Mouse (Mus musculus) CH12F3 (cell line): ENCODE data around the gene Cmbl.

ENCODE experiments used
- in situ Hi-C: fragments of 300-500 bp; cut with MboI; formaldehyde crosslinking; loops from 2 replicates; pipeline ENCODE4 v1.14.3; 2020; ENCODE audit warnings: low sequenced_read_pairs

Gene Cmbl

DNA sequence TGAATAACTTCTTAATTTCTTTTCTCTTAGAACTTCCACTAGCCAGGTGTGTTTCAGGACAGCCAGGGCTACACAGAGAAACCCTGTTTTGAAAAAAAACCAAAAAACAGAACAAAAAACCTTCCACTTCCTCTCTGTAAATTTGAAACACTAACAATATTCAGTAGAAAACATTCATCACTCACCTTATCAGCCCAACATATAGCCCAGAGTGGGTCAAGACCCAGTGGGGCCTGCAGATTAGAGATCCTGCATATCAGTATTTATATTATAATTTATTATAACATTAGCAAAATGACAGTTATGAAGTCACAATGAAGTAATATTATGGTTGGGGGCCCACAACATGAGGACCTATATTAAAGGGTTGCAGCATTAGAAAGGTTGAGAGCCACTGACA lies 8.5 kb downstream of the Cmbl start:
- in situ Hi-C loops = no loop called here

DNA sequence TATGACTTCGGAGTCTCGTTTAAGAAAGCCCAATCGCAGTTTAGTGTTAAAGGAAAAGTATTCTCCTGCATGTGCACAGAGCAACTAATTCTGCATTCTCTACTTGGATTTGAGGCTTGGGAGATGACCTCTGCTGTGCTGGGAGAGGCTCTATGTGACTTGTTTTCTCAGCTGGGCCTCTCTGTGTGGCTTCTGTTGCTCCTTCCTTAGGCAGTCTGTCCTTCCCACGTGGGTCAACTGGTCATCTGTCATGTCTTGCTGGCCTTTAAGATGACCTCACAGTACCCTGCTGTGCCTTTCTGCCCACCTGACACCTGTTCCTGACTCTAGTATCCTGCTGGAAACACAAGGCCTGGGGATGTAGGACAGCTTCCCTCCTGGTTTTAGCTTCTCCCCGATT lies 10.9 kb downstream of the Cmbl start:
- in situ Hi-C loops = no loop called here

DNA sequence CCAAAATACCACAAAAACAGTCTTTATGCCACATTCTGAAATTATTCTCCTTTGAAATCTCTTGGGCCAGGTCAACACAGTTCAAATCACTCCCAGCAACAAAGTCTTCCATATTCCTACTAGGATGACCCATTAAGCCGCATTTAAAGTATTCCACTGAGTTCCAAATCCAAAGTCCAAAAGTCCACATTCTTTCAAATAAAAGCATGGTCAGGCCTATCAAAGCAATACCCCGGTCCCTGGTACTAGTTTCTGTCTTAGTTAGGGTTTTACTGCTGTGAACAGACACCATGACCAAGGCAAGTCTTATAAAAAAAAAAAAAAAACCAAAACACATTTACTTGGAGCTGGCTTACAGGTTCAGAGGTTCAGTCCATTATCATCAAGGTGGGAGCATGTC lies 15.9 kb downstream of the Cmbl start:
- in situ Hi-C loops = loop anchor here (10.0 kb wide), 2 partner anchors 66 to 256 kb away; no protein-coding TSS in a partner anchor

DNA sequence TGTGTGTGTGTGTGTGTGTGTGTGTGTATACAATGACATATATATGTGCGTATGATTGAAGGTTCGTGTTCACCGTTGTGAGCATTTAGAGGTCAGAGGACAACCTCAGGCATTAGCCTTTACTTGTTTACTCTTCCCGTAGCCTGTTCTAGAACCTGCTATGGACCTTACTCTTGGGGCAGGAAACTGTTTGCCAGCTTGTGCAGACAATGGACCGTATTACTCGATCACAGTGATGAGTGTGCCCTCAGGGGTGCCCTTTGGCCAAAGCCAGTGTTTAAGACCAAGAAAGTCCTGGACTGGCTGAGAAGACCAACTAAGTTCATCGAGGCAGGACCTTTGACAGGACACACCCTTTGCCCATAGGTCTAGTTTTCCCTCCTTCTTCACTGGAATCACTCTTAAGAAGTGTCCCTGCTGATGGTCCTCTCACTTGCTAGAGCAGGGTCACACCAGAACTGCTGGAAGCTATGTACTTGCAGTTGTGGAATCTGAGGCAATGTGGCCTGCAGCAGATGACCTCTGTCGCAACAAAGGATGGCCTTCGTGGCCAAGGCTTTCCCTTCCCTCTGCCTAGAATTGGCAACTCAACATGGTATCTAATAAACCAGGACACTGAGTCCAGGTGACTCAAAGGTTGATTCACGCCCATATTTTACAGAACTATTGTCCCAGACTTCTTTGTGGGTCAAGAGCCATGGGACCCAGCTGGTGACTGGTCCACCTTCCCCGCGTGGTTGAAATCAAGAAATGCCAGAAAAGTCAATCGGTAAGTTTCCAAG lies 18.3 kb downstream of the Cmbl start:
- in situ Hi-C loops = loop anchor here (10.0 kb wide), 2 partner anchors 69 to 259 kb away; no protein-coding TSS in a partner anchor

DNA sequence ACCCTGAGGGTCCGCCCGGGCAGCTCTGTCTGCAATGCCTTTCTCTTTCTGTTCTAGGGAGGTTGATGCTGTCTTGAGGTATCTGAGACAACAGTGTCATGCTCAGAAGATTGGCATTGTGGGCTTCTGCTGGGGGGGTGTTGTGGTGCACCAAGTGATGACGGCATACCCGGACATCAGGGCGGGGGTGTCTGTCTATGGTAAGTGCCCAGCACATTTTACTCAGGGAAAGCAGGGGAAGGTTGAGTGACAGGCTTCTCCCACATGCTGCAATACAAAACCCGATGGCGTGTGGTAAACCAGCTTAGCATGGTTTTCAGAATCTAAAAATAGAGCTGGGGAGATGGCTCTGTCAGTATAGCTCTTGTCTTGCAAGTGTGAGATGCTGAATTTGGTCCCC lies 20.0 kb downstream of the Cmbl start:
- in situ Hi-C loops = loop anchor here (10.0 kb wide), 2 partner anchors 70 to 260 kb away; no protein-coding TSS in a partner anchor

DNA sequence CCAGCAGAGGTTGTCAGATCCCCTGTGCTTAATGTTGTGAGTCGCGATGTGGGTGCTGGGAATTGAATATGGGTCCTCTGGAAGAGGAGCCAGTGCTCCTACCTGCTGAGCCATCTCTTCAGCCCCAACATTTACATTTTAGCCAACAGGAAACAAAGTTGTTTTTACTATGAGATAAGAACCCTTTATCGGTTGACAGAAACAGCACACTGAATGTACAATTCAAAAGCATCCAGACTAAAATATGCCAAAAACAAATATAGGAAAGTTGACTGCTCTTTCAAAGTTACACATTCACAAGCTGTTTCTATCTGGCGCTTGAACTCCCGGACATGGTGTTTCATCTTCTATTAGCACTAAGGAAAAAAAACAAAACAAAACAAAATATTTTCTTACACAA lies 20.9 kb downstream of the Cmbl start:
- in situ Hi-C loops = loop anchor here (10.0 kb wide), 2 partner anchors 71 to 261 kb away; no protein-coding TSS in a partner anchor

DNA sequence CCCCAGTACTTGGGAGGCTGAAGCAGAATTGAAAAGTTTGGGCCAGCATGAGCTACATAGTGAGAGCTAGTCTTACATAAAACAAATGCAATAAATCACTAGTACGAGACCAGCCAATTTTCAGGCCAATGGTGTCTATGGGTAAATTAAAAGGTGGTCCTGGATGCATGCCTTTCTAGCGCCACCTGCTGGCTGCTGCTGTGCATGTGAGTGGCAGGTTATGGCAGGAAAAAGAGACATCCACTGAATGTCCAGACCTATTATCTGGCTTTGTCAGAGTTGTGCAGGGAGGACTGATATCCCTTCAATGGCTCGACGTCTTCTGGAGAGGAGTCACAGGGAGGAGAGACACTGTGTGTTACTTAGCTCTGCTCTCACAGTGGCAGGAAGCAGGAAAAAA lies 21.3 kb downstream of the Cmbl start:
- in situ Hi-C loops = loop anchor here (10.0 kb wide), 2 partner anchors 72 to 262 kb away; no protein-coding TSS in a partner anchor

DNA sequence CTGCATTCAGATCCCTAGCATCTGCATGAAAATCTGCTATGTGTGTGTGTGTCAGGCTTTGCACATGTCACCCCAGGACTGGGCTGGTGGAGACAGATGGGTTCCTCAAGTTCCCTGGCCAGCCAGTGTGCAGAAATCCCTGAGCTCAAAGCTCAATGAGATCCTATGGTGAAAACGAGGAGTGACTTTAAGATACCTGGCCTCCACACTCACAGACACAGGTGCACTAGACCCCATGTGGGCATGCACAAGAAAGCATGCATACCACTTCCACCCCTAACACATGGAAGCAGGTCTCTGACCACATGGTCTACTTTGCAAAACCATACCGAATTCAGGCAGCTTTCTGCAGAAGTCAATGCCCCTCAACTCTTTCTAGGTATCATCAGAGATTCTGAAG lies 22.6 kb downstream of the Cmbl start:
- in situ Hi-C loops = loop anchor here (10.0 kb wide), 2 partner anchors 73 to 263 kb away; no protein-coding TSS in a partner anchor

DNA sequence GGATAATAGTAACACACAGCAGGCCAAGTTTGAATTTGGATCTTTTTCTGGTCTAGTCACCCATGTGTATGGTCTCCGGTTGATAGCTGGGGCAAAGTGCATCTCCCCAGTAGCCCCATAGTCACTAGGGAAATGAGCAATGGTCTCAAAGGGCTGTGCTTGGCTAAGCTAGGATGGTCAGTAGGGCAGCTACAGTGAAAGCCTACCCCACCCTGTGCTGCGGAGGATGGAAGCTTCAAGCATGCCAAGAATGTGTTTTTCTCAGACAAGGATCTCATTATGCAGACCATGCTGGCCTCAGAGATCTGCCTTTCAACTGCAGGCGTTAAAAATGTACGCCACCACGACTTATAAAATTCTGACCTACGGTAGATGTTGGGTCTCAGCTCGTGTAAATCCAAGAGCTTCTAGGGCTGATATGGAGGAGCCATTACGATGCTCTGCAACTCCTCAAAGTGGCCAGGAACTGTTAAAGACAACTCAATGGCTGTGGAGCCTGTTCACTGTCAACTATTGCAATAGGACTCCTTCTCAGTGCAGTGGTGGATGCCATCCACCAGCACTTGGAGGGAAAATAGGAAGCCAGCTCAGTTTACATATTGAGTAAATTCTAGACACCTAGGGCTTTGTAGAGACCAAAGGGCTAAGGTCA lies 23.9 kb downstream of the Cmbl start:
- in situ Hi-C loops = loop anchor here (10.0 kb wide), 2 partner anchors 74 to 264 kb away; no protein-coding TSS in a partner anchor

DNA sequence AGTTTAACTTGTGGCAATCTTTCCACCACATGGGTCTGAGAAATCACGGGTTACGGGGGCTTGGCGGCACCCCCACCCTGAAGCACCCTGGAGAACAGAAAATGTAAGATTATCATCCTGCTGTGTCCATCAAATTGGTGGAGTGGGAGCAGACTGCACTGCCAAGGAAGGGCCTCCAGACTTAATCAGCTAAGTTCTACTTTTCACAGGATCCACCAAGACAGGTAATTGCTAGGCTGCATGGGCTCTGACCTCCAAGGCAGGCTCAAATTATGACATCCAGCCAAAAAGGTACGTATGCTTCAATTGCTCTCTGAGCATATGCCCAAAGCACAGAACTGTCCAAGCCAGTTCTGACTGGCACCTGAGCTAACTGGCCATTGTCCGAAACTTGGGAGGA lies 25.0 kb downstream of the Cmbl start:
- in situ Hi-C loops = no loop called here

DNA sequence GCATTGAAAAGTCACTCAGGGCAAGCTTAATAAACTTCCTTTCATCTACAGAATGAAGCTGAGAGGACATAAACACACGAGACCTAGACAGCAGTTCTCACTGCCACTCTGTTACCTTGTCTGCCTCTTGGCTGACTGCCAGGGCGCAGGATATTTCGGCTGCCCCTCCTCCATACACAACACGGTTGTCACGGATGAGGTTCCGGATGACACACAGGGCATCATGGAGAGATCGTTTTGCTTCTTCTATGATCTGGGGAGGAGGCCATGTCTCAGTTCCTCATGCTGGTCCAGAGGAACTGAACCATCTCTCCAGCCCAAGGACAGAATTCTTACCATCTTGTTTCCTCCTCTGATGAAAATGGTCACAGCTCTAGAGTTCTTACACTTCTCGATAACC lies 27.3 kb downstream of the Cmbl start:
- in situ Hi-C loops = no loop called here

DNA sequence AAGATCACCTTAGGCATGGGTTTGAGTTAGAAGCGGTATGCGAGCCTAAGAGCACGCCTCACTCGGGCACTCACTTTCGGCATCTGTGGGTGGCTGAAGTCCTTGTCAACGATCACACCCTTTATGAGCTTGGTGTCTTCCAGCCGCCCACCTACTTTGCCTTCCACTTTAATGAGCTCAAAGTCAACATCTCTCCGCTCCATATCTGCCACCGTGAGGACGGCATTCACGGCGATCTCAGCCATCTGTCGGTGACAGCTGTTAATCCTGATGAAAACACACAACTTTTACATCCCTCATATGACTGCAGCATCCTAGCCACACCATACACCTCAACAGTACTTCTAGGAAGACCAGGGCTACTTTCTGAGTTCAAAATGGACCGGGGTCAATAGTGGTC lies 29.1 kb downstream of the Cmbl start:
- in situ Hi-C loops = no loop called here

DNA sequence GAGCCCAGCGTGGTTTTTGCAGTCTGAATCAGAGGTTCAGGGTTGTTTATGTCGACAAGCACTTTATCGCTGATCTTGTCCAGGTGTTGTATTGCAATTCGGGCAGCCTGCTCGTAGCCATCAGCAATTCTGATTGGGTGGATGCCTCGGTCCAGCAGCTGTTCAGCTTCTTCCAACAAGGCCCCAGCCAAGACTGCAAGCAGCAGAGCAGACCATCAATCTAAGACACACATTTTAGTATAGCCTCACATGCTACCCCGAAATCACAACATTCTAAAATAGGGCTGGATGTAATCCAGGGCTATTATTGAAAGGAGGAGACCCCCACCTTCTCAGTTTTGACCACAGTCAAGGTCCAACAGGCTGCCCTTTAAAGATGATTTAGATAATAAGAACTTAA lies 30.5 kb downstream of the Cmbl start:
- in situ Hi-C loops = no loop called here

DNA sequence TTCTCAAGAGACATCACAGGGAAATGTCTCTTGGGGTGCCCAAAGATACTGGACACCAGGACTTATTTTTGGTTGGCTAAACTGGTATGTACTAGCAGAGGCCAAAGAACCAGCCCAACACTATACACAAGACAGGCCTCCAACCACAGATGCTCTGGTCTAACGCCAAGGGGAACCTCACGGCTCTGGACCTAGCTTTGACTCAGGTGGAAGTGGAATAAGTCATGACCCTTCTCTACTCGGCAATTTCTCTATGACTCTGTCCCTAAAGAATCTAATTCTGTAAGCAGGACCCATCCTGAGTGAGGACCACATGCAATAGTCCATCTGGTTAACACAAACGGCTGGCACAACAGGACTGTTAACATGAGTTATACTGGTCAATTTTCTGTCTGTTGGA lies 34.6 kb downstream of the Cmbl start:
- in situ Hi-C loops = no loop called here

DNA sequence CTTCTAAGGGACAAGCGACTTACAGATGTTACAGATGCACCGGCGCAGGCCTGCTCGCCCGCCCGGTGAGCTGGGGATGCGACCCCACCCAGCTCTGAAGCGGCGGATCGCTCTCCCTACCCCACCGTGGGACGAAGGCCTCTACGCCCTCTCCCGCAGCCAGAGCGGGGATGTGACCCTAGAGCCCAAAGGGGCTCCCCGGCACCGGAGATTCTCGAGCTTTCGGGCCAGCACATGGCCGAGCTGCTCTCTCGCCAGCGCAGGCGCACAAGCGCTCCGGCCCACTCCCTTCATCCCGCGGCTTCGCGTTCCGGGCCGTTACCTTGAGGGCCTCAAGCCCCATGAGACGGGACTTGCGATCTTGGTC lies 36.1 kb downstream of the Cmbl start:
- in situ Hi-C loops = no loop called here

DNA sequence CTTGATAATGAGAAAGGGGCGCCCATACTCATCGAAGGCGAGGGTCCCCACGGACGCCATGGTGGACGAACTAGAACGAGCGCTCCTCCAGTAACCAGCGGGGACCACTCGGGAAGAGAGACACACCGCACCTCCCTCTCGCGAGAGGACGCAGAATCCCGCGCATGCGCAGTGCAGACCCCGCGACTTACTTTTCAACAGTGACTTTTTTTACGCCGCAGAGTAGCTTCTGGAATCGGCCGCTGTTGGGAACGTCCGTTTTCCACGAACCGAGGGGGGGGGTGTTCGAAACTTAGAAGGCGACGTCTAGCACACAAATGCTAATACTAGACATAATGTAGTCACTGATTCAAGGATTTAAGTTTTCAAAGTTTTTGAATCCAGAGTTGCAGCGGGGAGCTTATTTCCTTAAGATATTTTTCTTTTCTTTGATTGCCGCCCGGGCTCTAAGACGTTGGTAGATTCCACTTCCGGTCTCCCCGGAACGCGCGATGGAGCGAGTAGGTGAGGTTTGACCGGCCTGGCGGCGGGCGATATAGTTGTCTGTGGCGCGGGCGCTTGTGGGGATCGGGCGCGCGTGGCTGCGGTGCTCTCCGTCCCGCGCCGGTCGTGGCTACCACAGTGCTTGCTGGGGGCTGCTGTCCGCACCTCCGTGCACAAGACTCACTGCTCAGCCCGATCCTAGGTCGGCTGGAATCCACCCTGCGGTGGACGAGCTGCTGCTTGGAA lies 36.6 kb downstream of the Cmbl start, which contains the start of the genes Cct5 and Fam173b:
TSS of gene Cct5 (minus strand) at position 159 of the 729 bp plus-strand sequence.
TSS of gene Fam173b (plus strand) at position 207 of the 729 bp plus-strand sequence.
- in situ Hi-C loops = no loop called here

DNA sequence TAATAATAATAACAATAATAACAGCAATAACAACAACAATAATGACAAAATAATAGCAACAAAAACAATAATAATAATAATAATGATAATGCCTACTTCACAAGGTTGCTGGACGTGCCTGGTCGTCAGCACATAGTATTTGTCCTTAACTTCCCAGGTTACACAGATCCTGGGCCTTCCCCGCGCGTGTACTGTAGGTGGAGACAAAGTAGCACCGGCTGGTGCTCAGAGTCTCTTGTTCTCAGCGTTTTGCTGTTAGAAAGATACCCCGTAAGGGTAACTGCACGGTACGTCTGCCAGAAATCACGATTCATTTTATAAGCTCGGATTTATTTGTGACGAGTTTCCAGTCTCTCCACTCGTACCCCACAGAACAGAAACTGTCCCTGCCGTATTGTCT lies 37.2 kb downstream of the Cmbl start:
- in situ Hi-C loops = no loop called here

DNA sequence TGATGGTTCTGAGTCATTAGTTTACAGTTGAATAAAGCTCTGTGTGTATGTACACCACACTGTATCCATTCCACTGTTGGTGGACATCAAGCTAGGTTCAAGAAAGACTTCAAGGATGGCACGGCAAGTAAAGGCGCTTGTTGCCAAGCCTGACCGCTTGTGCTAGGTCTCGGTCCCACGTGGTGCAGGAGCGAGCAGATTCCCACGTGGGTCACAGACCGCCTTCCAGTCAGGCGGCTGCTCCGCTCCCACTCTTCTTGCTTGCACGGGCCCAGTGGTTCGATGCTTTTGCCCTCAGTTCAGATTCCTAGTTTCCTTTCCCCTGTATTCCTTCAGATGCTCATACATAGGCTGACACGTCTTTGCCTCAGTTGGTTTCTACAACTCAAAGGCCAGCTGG lies 37.9 kb downstream of the Cmbl start:
- in situ Hi-C loops = no loop called here

DNA sequence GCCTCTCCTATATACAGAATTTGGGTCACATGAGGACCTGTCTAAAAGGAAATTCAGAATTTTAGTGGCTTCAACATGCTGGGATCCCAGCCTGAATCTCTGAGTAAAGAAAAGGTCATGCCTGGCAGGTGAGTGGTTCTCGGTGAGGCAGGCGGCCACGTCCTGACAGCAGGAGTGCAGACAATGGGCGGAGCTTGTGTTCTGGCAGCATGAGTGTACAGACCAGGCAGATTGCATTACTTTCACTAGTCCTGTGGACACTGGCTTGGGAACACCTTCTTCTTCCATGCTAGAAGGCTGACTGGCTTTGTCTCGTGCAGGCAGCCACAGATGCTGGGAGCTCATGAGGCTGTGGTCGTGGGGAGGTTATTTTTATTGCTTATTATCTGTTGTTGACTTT lies 41.6 kb downstream of the Cmbl start:
- in situ Hi-C loops = no loop called here

DNA sequence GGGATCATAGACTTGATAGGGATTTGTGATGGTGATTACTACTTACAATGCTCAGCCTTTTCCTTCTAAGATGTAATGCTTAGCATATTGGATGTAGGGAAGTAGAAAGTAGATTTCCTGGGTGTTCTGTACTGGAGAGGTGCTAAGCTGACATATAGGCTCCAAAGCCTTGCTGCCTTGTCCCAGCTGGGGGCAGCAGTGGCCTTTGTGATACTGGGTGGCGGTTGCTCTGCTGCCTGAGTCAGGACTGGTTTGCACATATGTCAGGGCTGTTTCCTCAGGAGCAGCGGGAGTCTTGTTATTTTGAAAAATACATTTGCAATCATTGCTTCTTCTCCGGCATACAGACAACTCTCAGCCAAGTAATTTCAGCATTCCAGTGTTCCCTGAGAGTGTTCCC lies 45.8 kb downstream of the Cmbl start:
- in situ Hi-C loops = no loop called here

DNA sequence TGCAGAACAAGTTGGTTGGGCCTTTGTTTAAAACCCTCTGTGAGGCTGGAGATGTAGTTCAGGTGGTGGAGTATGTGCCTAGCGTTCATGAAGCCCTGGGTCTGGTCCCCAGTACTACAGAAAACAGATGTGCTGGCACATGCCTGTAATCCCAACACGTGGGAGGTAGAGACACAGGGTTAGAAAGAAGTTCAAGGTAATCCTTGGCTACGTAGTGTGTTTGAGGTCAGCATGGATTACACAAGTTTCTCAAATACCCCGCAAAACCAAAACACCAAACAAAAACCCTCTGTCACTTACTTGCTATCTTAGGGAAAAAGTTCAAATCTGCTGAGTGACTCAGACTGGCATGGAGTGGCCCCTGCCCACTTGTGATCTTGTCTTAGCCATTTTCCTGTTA lies 46.8 kb downstream of the Cmbl start:
- in situ Hi-C loops = no loop called here
